Comparison of ENCODE assay signal across 9 mouse cellular contexts in the genomic region with DNA sequence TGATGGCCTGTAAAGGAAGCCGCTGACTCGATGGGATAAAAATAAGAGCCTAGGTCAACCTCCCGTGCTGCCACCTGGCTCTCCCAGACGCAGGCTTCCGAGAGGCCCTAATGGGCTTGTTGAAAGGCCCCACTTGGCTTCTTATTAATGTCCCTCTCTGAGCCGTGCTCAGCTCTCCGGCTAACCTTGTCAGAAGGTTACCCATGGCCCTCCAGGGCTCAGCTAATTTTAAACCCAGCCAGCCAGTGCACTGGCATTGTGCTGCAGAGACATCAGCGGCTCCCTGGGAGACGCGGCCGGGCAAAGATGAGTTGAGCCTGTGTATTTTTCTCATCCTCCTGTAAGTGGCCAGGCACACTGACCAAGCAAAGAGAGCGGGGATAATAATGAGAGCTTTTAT.
DNase-seq lines count a peak whose midpoint lies in the region; ATAC-seq and TF ChIP-seq lines count a peak whose summit lies in the region.
"Had no signal": no experiment of that assay in that cellular context is flagged by ENCODE, and none has a peak within 500 bp of the region (broad histone marks: within the 10 kb centered on the region; RNA-seq: fewer than 3 reads in every experiment).

No protein-coding gene starts in this region.

- peak overlapping the region; percentile 22; the same call in 1 of the 2 replicates for H3K4me2 ChIP-seq in limb, embryonic 12.5 days
- H3K4me2 ChIP-seq: liver, embryonic 13.5 days had no signal

- no peak for TF ChIP-seq CTCF in lung, adult 2 months (IDR thresholded peaks at IDR 0.05; ENCODE audit: insufficient read depth, low read length)

- H3K9ac ChIP-seq in limb, embryonic 12.5 days (replicated peaks), result no peak overlapping the region
- H3K9ac ChIP-seq: liver, embryonic 13.5 days had no signal

- H3K27me3 ChIP-seq in limb, embryonic 12.5 days, result no peaks in the 10 kb centered on the region

- 16% methylated on average over 12 of the region's 12 CpGs for WGBS in limb, embryonic 12.5 days
- 66% methylated on average over 12 of the region's 12 CpGs for WGBS in lung, adult 2 months

- H3K36me3 ChIP-seq in limb, embryonic 12.5 days, result no peaks in the 10 kb centered on the region
- H3K36me3 ChIP-seq: liver, embryonic 13.5 days had no signal

- TF ChIP-seq POLR2A in lung, adult 2 months (IDR thresholded peaks at IDR 0.05; ENCODE audit: borderline replicate concordance, extremely low read depth, low read depth, low read length), result no peak

- H3K9me3 ChIP-seq in limb, embryonic 12.5 days, result no peaks in the 10 kb centered on the region
- H3K9me3 ChIP-seq: liver, embryonic 13.5 days had no signal

- peaks cover 77% of the 10 kb centered on the region for H3K4me1 ChIP-seq in limb, embryonic 12.5 days (replicated peaks)
- peaks cover 5% of the 10 kb centered on the region; the same call in 1 of the 2 replicates for H3K4me1 ChIP-seq in lung, adult 2 months (ENCODE audit: control insufficient read depth, insufficient read depth, low read length)

- intact Hi-C loops in heart, postnatal 10 days (cut with DNase I), result no loop called here

- peak; percentile 42 for DNase-seq in adrenal gland, postnatal 10 days
- DNase-seq in adrenal gland, postnatal 4 days (ENCODE audit: low spot score in 2 of 2), result no peak
- DNase-seq in cerebellum, postnatal 14 days, result peak; percentile 50 to 54
- DNase-seq in heart, postnatal 10 days, result peak; percentile 56 to 69
- DNase-seq in frontal cortex, postnatal 25 days (ENCODE audit: low spot score in 2 of 2), result no peak
- DNase-seq in lung, adult 2 months, result no peak
- DNase-seq in lung, postnatal 14 days, result no peak
- DNase-seq: liver, embryonic 13.5 days had no signal

- no peak for ATAC-seq in limb, embryonic 12.5 days (ENCODE audit: insufficient number of reproducible peaks, insufficient read depth, low FRiP score, low TSS enrichment, low read depth)

- H3K27ac ChIP-seq in limb, embryonic 12.5 days, result peak overlapping the region; percentile 31
- H3K27ac ChIP-seq: liver, embryonic 13.5 days had no signal

- no peak overlapping the region for H3K4me3 ChIP-seq in limb, embryonic 12.5 days (replicated peaks)
- no peak overlapping the region for H3K4me3 ChIP-seq in lung, adult 2 months (replicated peaks; ENCODE audit: extremely low read depth, low read depth, low read length)
- H3K4me3 ChIP-seq: liver, embryonic 13.5 days had no signal

Comparison
In these comparisons a context has a peak if more than half of its experiments do, and no peak if none do; other contexts are left out.
1. DNase-seq: peak in adrenal gland, postnatal 10 days (single experiment), cerebellum, postnatal 14 days (2 of 2) and heart, postnatal 10 days (2 of 2); none in adrenal gland, postnatal 4 days (0 of 2), frontal cortex, postnatal 25 days (0 of 2), lung, adult 2 months (single experiment) and lung, postnatal 14 days (single experiment).